Mouse (Mus musculus): ENCODE data around the gene Rbbp8nl. TPM values are rescaled to one million over a fixed set of nuclear protein-coding genes. Genes with fewer than 3 reads are reported as not detected.

Rbbp8nl gene
- polyA plus RNA-seq, 1 experiment from 2014 or later, result 3.7 TPM

DNA sequence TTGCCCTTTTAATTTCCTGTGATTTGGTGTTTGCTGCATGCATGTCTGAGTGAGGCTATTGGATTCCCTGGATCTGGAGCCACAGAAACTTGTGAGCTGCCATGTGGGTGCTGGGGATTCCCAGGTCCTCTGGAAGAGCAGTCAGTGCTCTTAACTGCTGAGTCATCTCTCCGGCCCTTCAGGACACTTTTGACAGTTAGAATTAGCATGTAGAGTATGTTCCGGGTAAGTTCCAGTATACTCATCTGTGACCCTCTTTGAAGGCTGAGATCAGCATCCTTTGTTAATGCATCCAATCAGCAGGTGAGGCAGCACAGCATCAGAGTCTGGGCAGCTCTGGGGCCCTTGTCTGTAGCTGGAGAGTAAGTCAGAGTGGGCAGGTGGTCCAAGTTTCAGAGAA is 10.6 kb upstream of the Rbbp8nl start:
- Histone ChIP-seq H3K4me3 (replicated peaks; ENCODE audit: low read length) (no peak overlapping the region), H3K4me2 (ENCODE audit: low read depth, low read length) (no peak overlapping the region), H3K9ac (ENCODE audit: low read length) (no peak overlapping the region), H3K27me3 (ENCODE audit: control insufficient read depth, insufficient read depth, low read length) (no peaks in the 10 kb centered on the region), H3K9me3 (replicated peaks; ENCODE audit: control insufficient read depth, low read length) (no peaks in the 10 kb centered on the region), H3K4me1 (ENCODE audit: control insufficient read depth, insufficient read depth, low read length) (no peaks in the 10 kb centered on the region), H3K27ac (ENCODE audit: low read length) (no peak overlapping the region), H3K36me3 (ENCODE audit: control insufficient read depth, insufficient read depth, low read length) (no peaks in the 10 kb centered on the region)
- no peak for ATAC-seq (ENCODE audit: insufficient read depth, low FRiP score)
- WGBS, result 32% methylated on average over 2 of the region's 2 CpGs

- no peak for ATAC-seq (ENCODE audit: insufficient read depth, low FRiP score)
- no peak overlapping the region for H3K4me3 ChIP-seq (replicated peaks; ENCODE audit: low read length)
- H3K36me3 ChIP-seq (ENCODE audit: control insufficient read depth, insufficient read depth, low read length), result no peaks in the 10 kb centered on the region
- no peaks in the 10 kb centered on the region for H3K27me3 ChIP-seq (ENCODE audit: control insufficient read depth, insufficient read depth, low read length)
- peaks cover 21% of the 10 kb centered on the region for H3K4me1 ChIP-seq (ENCODE audit: control insufficient read depth, insufficient read depth, low read length)
- no peaks in the 10 kb centered on the region for H3K9me3 ChIP-seq (replicated peaks; ENCODE audit: control insufficient read depth, low read length)
- no peak overlapping the region for H3K4me2 ChIP-seq (ENCODE audit: low read depth, low read length)
- no peak overlapping the region for H3K27ac ChIP-seq (ENCODE audit: low read length)
- H3K9ac ChIP-seq (ENCODE audit: low read length), result no peak overlapping the region
- 55% methylated on average over 8 of the region's 8 CpGs for WGBS
Measured at GRCm38 (mm10) chr2:180292906-180293305, 3.2 kb upstream of the Rbbp8nl start.

DNA sequence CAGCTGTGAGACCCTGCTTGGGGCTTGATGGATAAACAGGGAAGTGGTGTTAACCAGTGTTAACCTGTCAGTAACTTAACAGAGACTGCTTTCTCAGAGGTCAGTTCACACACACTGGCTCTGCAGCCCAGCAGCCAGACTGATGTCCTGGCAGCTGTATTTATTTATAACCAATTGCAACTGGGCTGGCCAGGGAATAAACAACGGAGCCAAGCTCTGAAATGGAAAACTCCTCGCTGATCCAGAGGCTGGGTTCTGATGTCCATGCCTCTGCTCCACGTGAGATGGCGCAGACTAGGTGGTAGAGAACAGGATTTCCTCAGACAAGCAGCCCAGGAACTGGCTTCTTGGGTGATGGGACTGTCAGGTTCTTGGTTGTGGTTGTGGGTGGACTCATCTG is 2.3 kb upstream of the Rbbp8nl start:
- no peak overlapping the region for H3K9ac ChIP-seq (ENCODE audit: low read length)
- H3K4me3 ChIP-seq (replicated peaks; ENCODE audit: low read length), result no peak overlapping the region
- H3K36me3 ChIP-seq (ENCODE audit: control insufficient read depth, insufficient read depth, low read length), result no peaks in the 10 kb centered on the region
- WGBS, result 43% methylated on average over 4 of the region's 4 CpGs
- H3K4me2 ChIP-seq (ENCODE audit: low read depth, low read length), result no peak overlapping the region; the same call in 1 of the 2 replicates
- peaks cover 21% of the 10 kb centered on the region for H3K4me1 ChIP-seq (ENCODE audit: control insufficient read depth, insufficient read depth, low read length)
- H3K9me3 ChIP-seq (replicated peaks; ENCODE audit: control insufficient read depth, low read length), result no peaks in the 10 kb centered on the region
- H3K27me3 ChIP-seq (ENCODE audit: control insufficient read depth, insufficient read depth, low read length), result no peaks in the 10 kb centered on the region
- no peak for ATAC-seq (ENCODE audit: insufficient read depth, low FRiP score)
- peak overlapping the region; percentile 47 for H3K27ac ChIP-seq (ENCODE audit: low read length)

GRCm38 (mm10) chr2:180291566-180291965 is 1.9 kb upstream of the Rbbp8nl start:
- H3K27me3 ChIP-seq (ENCODE audit: control insufficient read depth, insufficient read depth, low read length), result no peaks in the 10 kb centered on the region
- WGBS, result 50% methylated on average over 5 of the region's 5 CpGs
- H3K9ac ChIP-seq (ENCODE audit: low read length), result no peak overlapping the region
- no peak overlapping the region for H3K4me2 ChIP-seq (ENCODE audit: low read depth, low read length)
- peak overlapping the region; percentile 47 for H3K27ac ChIP-seq (ENCODE audit: low read length)
- H3K36me3 ChIP-seq (ENCODE audit: control insufficient read depth, insufficient read depth, low read length), result no peaks in the 10 kb centered on the region
- no peaks in the 10 kb centered on the region for H3K9me3 ChIP-seq (replicated peaks; ENCODE audit: control insufficient read depth, low read length)
- no peak overlapping the region for H3K4me3 ChIP-seq (replicated peaks; ENCODE audit: low read length)
- H3K4me1 ChIP-seq (ENCODE audit: control insufficient read depth, insufficient read depth, low read length), result peaks cover 21% of the 10 kb centered on the region
- ATAC-seq (ENCODE audit: insufficient read depth, low FRiP score), result peak; percentile 34

GRCm38 (mm10) chr2:180290503-180290902 is 824 bp upstream of the Rbbp8nl start:
- H3K27ac ChIP-seq (ENCODE audit: low read length), result peak overlapping the region; percentile 47
- peaks cover 21% of the 10 kb centered on the region for H3K4me1 ChIP-seq (ENCODE audit: control insufficient read depth, insufficient read depth, low read length)
- no peaks in the 10 kb centered on the region for H3K9me3 ChIP-seq (replicated peaks; ENCODE audit: control insufficient read depth, low read length)
- H3K27me3 ChIP-seq (ENCODE audit: control insufficient read depth, insufficient read depth, low read length), result no peaks in the 10 kb centered on the region
- H3K4me3 ChIP-seq (replicated peaks; ENCODE audit: low read length), result no peak overlapping the region
- no peaks in the 10 kb centered on the region for H3K36me3 ChIP-seq (ENCODE audit: control insufficient read depth, insufficient read depth, low read length)
- 48% methylated on average over 6 of the region's 6 CpGs for WGBS
- ATAC-seq (ENCODE audit: insufficient read depth, low FRiP score), result no peak
- H3K9ac ChIP-seq (ENCODE audit: low read length), result peak overlapping the region; percentile 25; the same call in 1 of the 2 replicates
- peak overlapping the region; percentile 20; the same call in 1 of the 2 replicates for H3K4me2 ChIP-seq (ENCODE audit: low read depth, low read length)

GRCm38 (mm10) chr2:180288966-180289365 is 713 bp downstream of the Rbbp8nl start:
- 35% methylated on average over 11 of the region's 11 CpGs for WGBS
- peak; percentile 12; the same call in 1 of the 2 replicates for ATAC-seq (ENCODE audit: insufficient read depth, low FRiP score)
- Histone ChIP-seq H3K4me1 (ENCODE audit: control insufficient read depth, insufficient read depth, low read length) (peaks cover 21% of the 10 kb centered on the region), H3K36me3 (ENCODE audit: control insufficient read depth, insufficient read depth, low read length) (no peaks in the 10 kb centered on the region), H3K4me3 (replicated peaks; ENCODE audit: low read length) (peak overlapping the region; percentile 39), H3K9me3 (replicated peaks; ENCODE audit: control insufficient read depth, low read length) (no peaks in the 10 kb centered on the region), H3K27ac (ENCODE audit: low read length) (peak overlapping the region; percentile 90), H3K27me3 (ENCODE audit: control insufficient read depth, insufficient read depth, low read length) (no peaks in the 10 kb centered on the region), H3K4me2 (ENCODE audit: low read depth, low read length) (peak overlapping the region; percentile 44), H3K9ac (ENCODE audit: low read length) (peak overlapping the region; percentile 63)

- Histone ChIP-seq H3K4me1 (ENCODE audit: control insufficient read depth, insufficient read depth, low read length) (peaks cover 15% of the 10 kb centered on the region), H3K27me3 (ENCODE audit: control insufficient read depth, insufficient read depth, low read length) (no peaks in the 10 kb centered on the region), H3K36me3 (ENCODE audit: control insufficient read depth, insufficient read depth, low read length) (no peaks in the 10 kb centered on the region), H3K27ac (ENCODE audit: low read length) (no peak overlapping the region), H3K9me3 (replicated peaks; ENCODE audit: control insufficient read depth, low read length) (no peaks in the 10 kb centered on the region), H3K4me2 (ENCODE audit: low read depth, low read length) (no peak overlapping the region), H3K9ac (ENCODE audit: low read length) (0 out of 2 replicates have a peak overlapping the region, but pooled peaks have one; percentile 17), H3K4me3 (replicated peaks; ENCODE audit: low read length) (no peak overlapping the region)
- 90% methylated on average over 8 of the region's 8 CpGs for whole genome bisulfite sequencing
- no peak for ATAC-seq (ENCODE audit: insufficient read depth, low FRiP score)
Measured at GRCm38 (mm10) chr2:180279321-180279720, 10.4 kb downstream of the Rbbp8nl start.

- no peak for ATAC-seq (ENCODE audit: insufficient read depth, low FRiP score)
- H3K27ac ChIP-seq (ENCODE audit: low read length), result peak overlapping the region; percentile 88
- no peaks in the 10 kb centered on the region for H3K9me3 ChIP-seq (replicated peaks; ENCODE audit: control insufficient read depth, low read length)
- H3K36me3 ChIP-seq (ENCODE audit: control insufficient read depth, insufficient read depth, low read length), result no peaks in the 10 kb centered on the region
- no peak overlapping the region for H3K4me3 ChIP-seq (replicated peaks; ENCODE audit: low read length)
- no peaks in the 10 kb centered on the region for H3K27me3 ChIP-seq (ENCODE audit: control insufficient read depth, insufficient read depth, low read length)
- 52% methylated on average over 8 of the region's 8 CpGs for WGBS
- H3K4me1 ChIP-seq (ENCODE audit: control insufficient read depth, insufficient read depth, low read length), result peaks cover 21% of the 10 kb centered on the region
- no peak overlapping the region for H3K4me2 ChIP-seq (ENCODE audit: low read depth, low read length)
- H3K9ac ChIP-seq (ENCODE audit: low read length), result 0 out of 2 replicates have a peak overlapping the region, but pooled peaks have one; percentile 15
Measured at GRCm38 (mm10) chr2:180277773-180278320, 11.8 kb downstream of the Rbbp8nl start.

- Histone ChIP-seq H3K9ac (ENCODE audit: low read length) (no peak overlapping the region), H3K4me2 (ENCODE audit: low read depth, low read length) (peak overlapping the region; percentile 41; the same call in 1 of the 2 replicates), H3K4me3 (replicated peaks; ENCODE audit: low read length) (no peak overlapping the region), H3K27me3 (ENCODE audit: control insufficient read depth, insufficient read depth, low read length) (no peaks in the 10 kb centered on the region), H3K4me1 (ENCODE audit: control insufficient read depth, insufficient read depth, low read length) (peaks cover 31% of the 10 kb centered on the region), H3K36me3 (ENCODE audit: control insufficient read depth, insufficient read depth, low read length) (no peaks in the 10 kb centered on the region), H3K9me3 (replicated peaks; ENCODE audit: control insufficient read depth, low read length) (no peaks in the 10 kb centered on the region), H3K27ac (ENCODE audit: low read length) (peak overlapping the region; percentile 88)
- WGBS, result 44% methylated on average over 8 of the region's 8 CpGs
- peak; percentile 57 for ATAC-seq (ENCODE audit: insufficient read depth, low FRiP score)
Measured at GRCm38 (mm10) chr2:180276851-180277259, 12.8 kb downstream of the Rbbp8nl start.

All from stomach, embryonic 16.5 days (tissue).